Mouse (Mus musculus): ENCODE data around the gene Dmrtc1a.
"Not testable (repeated sequence)": the region's sequence is repeated elsewhere in the genome, so short reads cannot be mapped to it uniquely, and the experiment has no call there.

The Dmrtc1a gene

DNA sequence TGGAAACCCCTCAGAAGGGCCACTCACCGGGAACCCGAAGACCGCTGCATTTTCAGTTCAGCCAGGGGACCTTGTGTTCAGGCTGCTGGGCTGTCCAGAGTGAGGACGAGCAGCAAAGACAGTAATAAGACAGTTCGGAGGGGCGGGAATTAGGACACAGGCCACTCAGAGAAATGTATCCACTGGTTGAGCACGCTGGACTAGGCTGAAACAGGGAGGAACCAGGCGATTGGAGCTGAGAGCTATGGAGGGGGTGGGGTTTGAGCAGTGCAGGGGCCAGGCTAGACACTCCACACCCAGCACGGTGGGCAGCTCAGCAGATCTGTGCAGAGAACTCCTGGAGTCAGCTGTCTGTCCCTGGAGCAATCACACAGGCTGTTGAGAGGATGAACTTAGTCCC lies at the start of gene Dmrtc1a, which contains the start of gene 1700011M02Rik:
Gene Dmrtc1a (minus strand): TSS at position 101 of the 400 bp plus-strand sequence.
Gene 1700011M02Rik (plus strand): TSS at position 319 of the 400 bp plus-strand sequence.
- DNase-seq: not testable (repeated sequence)

DNA sequence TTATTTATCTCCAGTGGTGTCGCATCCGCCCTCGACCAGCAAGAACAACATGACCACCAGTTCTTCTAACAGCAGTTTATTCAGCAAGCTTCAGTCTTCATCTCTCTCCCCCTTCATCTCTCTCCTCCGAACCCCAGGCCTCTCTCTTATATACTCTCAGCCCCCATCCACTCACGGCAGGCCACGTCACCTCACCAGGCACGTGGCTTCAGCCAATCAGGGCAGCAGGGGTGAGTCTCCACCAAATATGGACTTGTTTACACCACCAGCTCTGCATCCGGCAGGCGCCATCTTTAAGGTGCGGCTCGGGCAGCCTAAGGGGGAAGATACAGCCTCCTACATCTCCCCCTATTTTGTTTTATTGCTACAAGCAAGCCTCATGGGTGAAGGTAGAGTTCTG lies 41.6 kb upstream of the Dmrtc1a start:
- DNase-seq: not testable (repeated sequence)

DNA sequence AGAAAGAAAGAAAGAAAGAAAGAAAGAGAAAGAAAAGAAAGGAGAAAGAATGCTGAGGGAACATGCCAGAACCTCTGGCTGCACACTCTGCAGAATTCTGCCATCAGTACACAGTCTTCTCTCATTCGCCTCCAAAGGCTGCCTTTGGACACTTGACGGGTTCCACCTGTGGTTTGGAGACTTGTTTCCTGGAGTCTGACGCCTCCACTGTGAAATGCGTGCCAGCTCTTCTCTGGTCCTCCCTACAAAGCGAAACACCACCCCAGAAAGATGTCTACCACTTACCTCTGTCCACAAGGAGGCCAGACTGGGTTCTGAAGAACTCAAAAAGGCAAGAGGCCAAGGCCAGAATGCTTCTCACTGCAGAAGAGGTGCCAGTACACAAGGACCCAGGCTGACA lies 28.3 kb upstream of the Dmrtc1a start:
- no peak for DNase-seq

DNA sequence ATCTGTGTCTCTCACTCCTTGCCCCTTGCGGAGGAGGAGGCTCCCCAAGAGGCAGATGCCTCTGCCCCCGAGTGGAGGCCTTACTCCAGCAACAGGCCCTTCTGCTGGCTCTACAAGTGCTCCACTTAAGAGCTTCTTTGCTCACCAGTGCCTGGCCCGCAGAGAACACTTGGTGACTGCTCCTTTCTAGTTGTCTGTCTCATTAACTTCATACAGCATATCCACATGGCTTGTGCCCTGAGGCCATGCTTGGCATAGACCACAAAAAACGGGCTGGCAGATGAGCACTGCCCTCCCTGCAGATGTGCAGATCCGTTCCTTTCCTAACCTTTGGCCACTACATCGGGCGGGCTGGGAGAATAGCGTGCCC lies 25.9 kb upstream of the Dmrtc1a start:
- no peak for DNase-seq

DNA sequence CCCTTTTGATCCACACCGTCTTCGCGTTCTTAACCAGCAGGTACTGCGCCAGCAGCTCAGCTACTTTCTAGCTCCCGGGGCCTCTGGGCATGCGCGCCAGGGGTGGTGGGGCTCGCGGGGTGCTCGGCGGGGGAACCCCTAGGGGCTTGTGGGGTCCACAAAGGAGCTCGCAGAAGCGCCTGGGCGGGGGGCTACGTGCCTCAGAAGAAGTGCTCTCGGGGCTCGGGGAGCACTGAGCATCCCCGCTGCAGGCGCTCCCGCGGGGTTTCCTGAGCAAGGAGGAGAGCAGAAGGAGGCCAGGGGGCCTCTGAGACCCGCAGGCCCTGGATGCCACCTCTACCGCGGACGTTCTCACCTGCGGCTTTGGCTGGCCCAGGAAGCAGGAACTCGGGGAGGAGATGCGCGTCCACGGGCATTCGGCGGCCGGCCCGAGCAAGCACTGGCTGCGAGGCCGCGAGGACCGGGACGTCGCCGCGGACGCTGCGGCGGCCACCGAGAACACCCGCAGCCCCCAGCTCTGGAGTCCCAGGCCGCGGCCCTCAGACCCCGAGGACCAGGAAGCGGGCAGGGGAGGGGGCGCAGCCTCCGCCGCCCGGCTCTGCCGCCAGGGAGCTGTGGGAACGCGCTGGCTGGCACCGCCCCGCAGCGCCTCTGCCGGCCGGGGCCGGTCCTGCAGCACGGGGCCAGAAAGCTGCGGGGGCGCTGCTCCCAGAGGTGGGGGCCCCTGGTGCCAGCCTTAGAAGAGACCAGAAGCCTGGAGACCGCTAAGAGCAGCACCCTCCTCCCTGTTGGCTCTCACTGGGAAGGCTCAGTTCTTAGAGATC lies 25.3 kb upstream of the Dmrtc1a start:
- peak; percentile 51 for DNase-seq

DNA sequence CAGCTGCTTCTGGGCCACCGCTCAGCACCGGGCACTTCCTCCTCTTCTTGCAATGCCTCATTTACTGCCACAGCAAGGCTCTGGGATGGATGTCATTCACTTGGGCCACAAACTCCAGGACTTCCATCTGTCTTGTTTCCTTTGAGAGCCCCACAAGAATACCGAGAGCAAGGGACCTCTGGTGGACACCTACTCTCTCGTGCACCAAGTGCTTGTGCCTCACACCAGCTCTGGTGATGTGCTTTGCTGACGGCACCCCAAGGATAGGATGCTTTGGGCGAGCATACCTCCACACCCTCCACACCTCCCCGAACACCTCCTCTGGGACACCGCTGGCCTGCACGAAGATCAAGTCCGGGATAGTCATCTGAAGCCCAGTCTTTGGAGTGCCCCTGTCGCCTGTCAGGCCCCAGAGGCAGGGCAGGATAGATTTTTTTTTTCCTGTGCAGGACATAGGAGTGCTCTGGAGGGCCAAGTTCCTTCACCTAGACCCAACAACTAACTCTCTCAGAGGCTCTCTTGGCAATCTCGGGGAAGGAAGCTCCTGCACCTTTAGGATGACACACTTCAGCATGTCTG lies 24.6 kb upstream of the Dmrtc1a start:
- no peak for DNase-seq

DNA sequence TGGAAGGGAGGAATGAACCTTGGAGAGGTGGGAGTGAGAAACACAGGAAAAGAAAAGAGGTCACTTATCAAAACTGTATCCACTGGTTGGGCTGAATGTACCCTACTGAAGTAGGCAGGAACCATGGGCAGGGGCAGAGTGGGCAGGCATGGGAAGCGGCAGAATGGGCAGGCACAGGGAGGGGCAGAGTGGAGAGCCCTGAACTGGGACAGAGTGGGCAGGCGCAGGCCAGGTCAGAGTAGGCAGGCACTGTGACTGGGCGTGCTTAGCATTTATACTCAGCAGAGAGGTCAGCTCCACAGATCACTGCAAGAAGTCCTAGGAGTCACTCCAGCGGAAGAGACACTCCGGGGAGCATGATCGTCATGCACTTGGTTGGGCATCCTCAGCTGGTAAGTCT lies 19.6 kb upstream of the Dmrtc1a start, which contains the start of gene 1700018G05Rik:
Gene 1700018G05Rik (plus strand): TSS at position 301 of the 400 bp plus-strand sequence.
- not testable (repeated sequence) for DNase-seq

DNA sequence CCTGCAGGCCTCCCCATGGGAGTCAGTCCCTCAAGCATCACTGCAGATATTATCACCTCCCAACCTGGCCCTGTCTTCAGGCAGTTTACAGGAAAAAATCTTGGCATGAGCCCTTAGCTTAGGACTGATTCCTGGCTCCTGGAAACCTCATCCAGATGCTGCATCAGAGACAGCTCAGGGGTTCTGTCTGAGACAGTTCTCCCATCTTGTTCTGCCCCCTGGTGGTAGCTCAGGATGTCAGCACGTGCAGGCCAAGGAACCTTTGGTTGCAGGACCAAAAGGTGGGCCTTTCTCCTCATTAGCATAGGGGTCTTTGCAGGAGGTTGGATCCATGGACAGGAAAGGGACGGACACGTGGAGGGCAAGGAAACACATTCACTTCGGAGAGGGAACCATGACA lies 18.2 kb upstream of the Dmrtc1a start:
- DNase-seq: peak; percentile 51

DNA sequence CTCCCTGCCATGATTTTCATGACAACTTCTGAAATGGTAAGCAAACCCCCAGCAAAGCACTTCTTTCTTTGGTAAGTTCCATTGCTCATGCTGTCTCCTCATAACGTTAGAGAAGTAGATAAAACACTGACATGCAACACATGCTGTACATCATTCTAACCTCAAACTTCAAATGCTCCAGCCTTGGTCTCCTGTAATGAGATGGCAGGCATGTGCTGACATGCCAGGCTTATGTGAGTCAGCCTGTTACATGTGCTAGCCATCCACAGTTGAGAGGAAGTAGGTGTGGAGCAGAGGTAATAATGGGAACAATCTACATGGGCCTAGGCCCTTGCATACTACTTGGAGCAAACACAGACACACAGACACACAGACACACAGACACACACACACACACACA lies 6.3 kb upstream of the Dmrtc1a start:
- DNase-seq: not testable (repeated sequence)

DNA sequence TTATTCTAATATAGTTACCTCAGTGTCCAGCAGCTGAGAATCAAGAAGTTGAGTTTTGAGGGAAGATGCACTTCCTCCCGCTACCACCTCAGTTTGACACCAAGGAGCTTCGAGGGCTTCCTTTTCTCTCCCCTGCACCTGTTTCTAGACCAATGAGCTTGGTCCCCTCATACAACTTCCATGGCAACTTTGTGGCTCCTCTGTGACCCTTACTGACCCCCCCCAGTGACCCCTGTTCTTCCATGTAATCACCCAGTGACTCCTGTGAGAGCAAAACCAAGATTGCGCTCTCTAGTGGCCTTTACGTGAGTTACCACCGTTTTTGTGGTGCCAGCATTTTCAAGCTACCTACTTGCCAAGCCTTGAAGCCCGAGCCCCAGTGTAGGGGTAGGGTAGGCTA lies 40.6 kb downstream of the Dmrtc1a start, which contains the start of gene 1700031F05Rik:
Gene 1700031F05Rik (minus strand): TSS at position 101 of the 400 bp plus-strand sequence.
- no peak for DNase-seq

DNA sequence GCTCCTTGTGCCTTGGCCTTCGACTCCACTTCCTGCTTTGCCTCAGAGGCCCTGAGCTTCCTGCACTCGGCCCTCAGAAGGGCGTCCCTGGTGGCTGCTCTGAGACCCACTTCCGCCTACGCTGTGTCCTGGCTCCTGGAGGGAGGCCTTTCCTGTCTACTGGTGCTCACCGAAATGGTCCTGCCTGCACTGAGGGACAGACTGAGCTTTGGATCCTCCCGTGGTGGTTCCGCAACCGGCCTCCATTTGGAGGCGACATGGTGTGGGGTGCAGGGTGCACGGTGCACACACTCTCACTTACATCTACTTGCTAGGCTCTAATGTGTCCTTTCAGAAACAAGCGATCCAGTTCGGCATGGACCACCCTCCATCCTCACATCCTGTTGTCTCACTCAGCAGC lies 54.0 kb downstream of the Dmrtc1a start, which contains the start of gene Dmrtc1c2:
Gene Dmrtc1c2 (minus strand): TSS at position 101 of the 400 bp plus-strand sequence.
- DNase-seq: not testable (repeated sequence)
